Mouse (Mus musculus): ENCODE results near the gene Tob2. TPM values are rescaled to one million over a fixed set of nuclear protein-coding genes. Genes with fewer than 3 reads are reported as not detected.

Tob2 gene
- polyA plus RNA-seq (2014; fragmentation: Nextera tagmentation; extraction: Ambion mirVana) = 24.5 and 25.1 TPM in 2 replicates

DNA sequence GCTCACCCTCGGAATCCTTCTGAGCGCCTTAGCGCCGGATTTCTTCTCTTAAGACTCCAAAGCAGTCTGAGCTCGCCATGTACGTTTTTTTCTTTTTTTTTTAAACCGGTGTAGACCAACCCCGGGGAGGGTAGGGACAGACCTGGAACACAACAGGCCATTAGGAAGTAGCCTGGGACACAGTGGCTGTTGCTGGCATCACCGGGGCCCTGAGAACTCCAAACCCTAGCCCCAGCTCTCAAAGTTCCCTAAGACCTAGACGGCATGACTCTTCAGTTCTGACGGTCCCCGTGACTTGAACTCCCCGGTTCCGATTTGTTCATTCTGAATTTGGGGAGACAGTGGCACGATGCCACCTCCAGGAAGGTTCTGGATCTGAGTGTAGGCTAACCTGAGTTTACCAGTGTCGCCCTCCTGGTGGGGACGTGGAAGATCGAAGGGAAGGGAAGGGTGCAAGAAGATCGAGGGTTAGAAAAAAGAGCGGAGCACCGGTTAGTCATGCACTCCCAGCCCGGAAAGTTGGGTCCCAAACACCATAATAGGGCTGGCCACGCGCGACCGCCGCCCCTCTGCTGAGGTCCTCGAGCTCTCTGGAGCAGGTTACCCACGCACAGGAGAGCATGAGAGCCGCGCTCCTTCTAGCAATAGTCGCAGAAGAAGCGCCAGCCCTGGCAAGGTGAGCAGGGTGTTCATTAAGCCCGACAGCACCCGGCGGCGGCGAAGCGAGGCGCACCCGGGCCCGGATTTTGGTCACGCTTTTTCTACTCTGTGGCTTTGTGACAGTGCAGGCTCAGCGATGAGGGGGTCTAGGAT is at the start of gene Tob2:
Tob2 (minus strand) TSS at position 280 of the 813 bp plus-strand sequence.
- H3K27ac ChIP-seq (ENCODE audit: low read length) = peak within 1 kb of the TSS; percentile 98
- H3K4me1 ChIP-seq (ENCODE audit: control insufficient read depth, insufficient read depth, low read length) = 0 out of 2 replicates have a peak, but pooled peaks cover 5% of the 10 kb centered on the region
- H3K9me3 ChIP-seq (ENCODE audit: control insufficient read depth, low read depth, low read length) = no peaks in the 10 kb centered on the region
- H3K9ac ChIP-seq (replicated peaks; ENCODE audit: low read depth, low read length) = peak within 1 kb of the TSS; percentile 89
- H3K27me3 ChIP-seq (ENCODE audit: control insufficient read depth, insufficient read depth, low read length) = no peaks in the 10 kb centered on the region
- WGBS = under 1% methylated on average over 44 of the region's 44 CpGs
- peak within 1 kb of the TSS; percentile 96 for H3K4me2 ChIP-seq (replicated peaks; ENCODE audit: low read depth, low read length)
- H3K4me3 ChIP-seq (ENCODE audit: low read depth, low read length) = peak within 1 kb of the TSS; percentile 76
- ATAC-seq (ENCODE audit: insufficient number of reproducible peaks, insufficient read depth, low FRiP score, low read depth) = no peak
- no peaks in the 10 kb centered on the region for H3K36me3 ChIP-seq (ENCODE audit: control insufficient read depth, insufficient read depth, low read length)

DNA sequence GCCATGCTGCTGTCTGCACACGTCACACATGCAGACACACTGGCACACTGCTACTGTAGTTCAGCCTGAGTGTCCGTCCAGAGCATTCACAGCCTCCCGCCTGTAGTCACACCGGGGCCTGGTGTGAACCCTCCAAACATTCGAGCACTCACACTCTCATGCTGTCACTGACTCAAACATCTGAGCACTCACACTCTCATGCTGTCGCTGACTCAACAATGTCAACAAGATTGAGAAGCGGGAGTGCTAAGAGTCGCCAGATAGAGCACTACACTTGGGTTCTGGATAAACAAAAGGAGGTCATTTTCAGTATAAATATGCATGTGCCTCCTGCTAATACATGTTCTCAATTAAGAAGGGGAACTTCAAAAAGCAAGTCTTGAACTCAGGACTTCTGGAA is 49.4 kb upstream of the Tob2 start:
- Histone ChIP-seq H3K4me2 (replicated peaks; ENCODE audit: low read depth, low read length) (no peak overlapping the region), H3K9ac (replicated peaks; ENCODE audit: low read depth, low read length) (no peak overlapping the region), H3K4me3 (ENCODE audit: low read depth, low read length) (no peak overlapping the region), H3K36me3 (ENCODE audit: control insufficient read depth, insufficient read depth, low read length) (peaks cover 74% of the 10 kb centered on the region), H3K4me1 (ENCODE audit: control insufficient read depth, insufficient read depth, low read length) (no peaks in the 10 kb centered on the region), H3K27me3 (ENCODE audit: control insufficient read depth, insufficient read depth, low read length) (no peaks in the 10 kb centered on the region), H3K27ac (ENCODE audit: low read length) (no peak overlapping the region), H3K9me3 (ENCODE audit: control insufficient read depth, low read depth, low read length) (no peaks in the 10 kb centered on the region)
- ATAC-seq (ENCODE audit: insufficient number of reproducible peaks, insufficient read depth, low FRiP score, low read depth) = no peak
- 84% methylated on average over 8 of the region's 8 CpGs for WGBS

DNA sequence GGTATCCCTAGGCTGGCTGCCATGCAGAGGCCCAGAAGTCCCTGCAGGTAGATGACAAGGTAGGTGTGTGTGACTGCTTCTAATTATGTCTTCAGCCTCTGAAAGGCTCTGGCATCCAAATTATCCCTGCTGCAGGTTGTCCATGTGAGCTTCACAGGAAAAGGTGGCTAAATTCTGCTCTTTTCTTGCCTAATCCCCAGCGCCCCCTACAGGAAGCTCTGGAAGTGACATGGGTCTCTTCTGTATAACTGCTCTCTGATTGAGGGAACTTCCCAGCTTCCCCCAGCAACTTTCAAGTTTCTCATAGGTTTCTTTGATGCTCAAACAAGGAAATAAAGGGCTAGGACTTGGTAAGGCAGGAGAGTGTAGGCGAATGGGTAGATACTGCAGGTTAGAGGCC is 46.3 kb upstream of the Tob2 start:
- Histone ChIP-seq H3K27me3 (ENCODE audit: control insufficient read depth, insufficient read depth, low read length) (no peaks in the 10 kb centered on the region), H3K9ac (replicated peaks; ENCODE audit: low read depth, low read length) (no peak overlapping the region), H3K4me2 (replicated peaks; ENCODE audit: low read depth, low read length) (no peak overlapping the region), H3K4me1 (ENCODE audit: control insufficient read depth, insufficient read depth, low read length) (no peaks in the 10 kb centered on the region), H3K36me3 (ENCODE audit: control insufficient read depth, insufficient read depth, low read length) (peaks cover 54% of the 10 kb centered on the region), H3K9me3 (ENCODE audit: control insufficient read depth, low read depth, low read length) (no peaks in the 10 kb centered on the region), H3K4me3 (ENCODE audit: low read depth, low read length) (no peak overlapping the region), H3K27ac (ENCODE audit: low read length) (no peak overlapping the region)
- no peak for ATAC-seq (ENCODE audit: insufficient number of reproducible peaks, insufficient read depth, low FRiP score, low read depth)
- 46% methylated on average over 2 of the region's 2 CpGs for WGBS

DNA sequence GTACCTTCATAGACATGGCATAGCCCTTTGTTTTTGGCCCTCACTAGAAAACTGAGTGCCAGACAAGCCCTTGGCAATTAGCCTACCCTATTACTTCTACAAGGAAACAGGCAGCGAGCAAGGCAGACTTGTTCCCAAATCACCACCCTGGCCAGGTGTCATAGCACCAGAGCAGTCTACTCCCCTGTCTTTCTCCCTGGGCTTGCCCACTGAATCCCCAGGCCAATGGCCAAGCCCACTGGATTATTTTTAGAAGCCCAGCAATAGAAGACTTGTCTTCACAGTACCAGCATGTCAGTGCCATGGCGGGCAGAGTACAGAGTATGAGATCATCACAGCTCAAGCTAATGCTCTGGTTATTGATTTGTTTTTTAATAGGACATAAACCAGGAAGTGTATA is 40.2 kb upstream of the Tob2 start:
- Histone ChIP-seq H3K36me3 (ENCODE audit: control insufficient read depth, insufficient read depth, low read length) (peaks cover 41% of the 10 kb centered on the region), H3K27ac (ENCODE audit: low read length) (no peak overlapping the region), H3K4me1 (ENCODE audit: control insufficient read depth, insufficient read depth, low read length) (no peaks in the 10 kb centered on the region), H3K27me3 (ENCODE audit: control insufficient read depth, insufficient read depth, low read length) (no peaks in the 10 kb centered on the region), H3K9me3 (ENCODE audit: control insufficient read depth, low read depth, low read length) (no peaks in the 10 kb centered on the region), H3K4me2 (replicated peaks; ENCODE audit: low read depth, low read length) (no peak overlapping the region), H3K9ac (replicated peaks; ENCODE audit: low read depth, low read length) (no peak overlapping the region), H3K4me3 (ENCODE audit: low read depth, low read length) (no peak overlapping the region)
- no peak for ATAC-seq (ENCODE audit: insufficient number of reproducible peaks, insufficient read depth, low FRiP score, low read depth)
- WGBS = 96% methylated on average over 2 of the region's 2 CpGs

DNA sequence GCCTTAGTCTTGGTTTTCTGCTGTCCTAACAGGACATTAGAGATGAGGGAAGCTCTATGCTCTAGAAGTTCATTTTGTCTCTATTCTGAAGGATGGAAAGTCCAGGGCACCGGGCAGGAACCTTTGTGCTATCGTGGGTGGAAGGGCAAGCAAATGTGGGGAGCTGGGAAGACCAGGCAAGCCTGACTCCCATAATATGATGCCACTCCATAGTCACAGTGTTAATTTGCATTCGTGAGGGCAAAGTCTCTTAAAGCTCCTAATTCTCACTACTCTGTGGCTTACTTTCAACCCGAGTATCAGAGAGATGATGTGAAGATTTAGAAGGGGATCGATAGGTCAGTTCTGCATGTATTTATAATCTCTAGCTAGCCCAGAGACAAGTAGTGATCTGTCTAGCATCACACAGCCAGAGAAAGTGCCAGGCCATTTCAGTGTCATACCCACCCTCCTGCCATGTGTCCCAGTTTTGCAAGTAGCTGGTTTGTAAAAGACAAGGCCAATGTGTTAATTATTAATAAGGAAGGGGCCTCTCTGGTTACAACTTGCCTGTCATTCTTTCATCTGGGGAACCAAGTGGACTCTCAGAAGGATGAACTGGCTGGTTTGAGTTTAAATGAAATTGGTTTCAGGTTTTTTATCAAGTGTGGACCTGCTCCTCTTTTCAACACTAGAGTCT is 39.1 kb upstream of the Tob2 start:
- no peak overlapping the region for H3K9ac ChIP-seq (replicated peaks; ENCODE audit: low read depth, low read length)
- H3K27ac ChIP-seq (ENCODE audit: low read length) = no peak overlapping the region
- no peak overlapping the region for H3K4me2 ChIP-seq (replicated peaks; ENCODE audit: low read depth, low read length)
- H3K27me3 ChIP-seq (ENCODE audit: control insufficient read depth, insufficient read depth, low read length) = no peaks in the 10 kb centered on the region
- H3K4me3 ChIP-seq (ENCODE audit: low read depth, low read length) = no peak overlapping the region
- no peaks in the 10 kb centered on the region for H3K4me1 ChIP-seq (ENCODE audit: control insufficient read depth, insufficient read depth, low read length)
- ATAC-seq (ENCODE audit: insufficient number of reproducible peaks, insufficient read depth, low FRiP score, low read depth) = no peak
- H3K9me3 ChIP-seq (ENCODE audit: control insufficient read depth, low read depth, low read length) = no peaks in the 10 kb centered on the region
- WGBS = 87% methylated on average over 5 of the region's 5 CpGs
- peaks cover 37% of the 10 kb centered on the region for H3K36me3 ChIP-seq (ENCODE audit: control insufficient read depth, insufficient read depth, low read length)

DNA sequence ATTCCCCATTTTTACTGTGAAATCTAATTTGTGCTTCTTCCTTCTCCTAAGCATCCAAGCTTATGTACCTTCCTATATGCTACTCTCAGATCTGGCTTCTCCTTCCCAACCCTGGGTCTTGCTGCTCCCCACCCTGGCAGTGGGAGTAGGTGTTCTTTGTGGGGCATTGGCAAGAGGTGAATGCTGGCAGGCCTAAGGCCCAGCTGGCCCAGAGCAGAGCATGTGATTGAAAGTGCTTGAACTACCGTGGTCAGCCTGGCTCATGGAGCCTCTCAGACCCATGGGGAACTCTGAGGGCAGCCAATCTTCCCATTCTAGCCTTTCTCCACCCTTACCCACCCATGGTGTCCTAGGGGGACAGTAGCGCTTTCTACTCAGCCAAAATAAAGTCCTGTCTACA is 37.8 kb upstream of the Tob2 start:
- Histone ChIP-seq H3K36me3 (ENCODE audit: control insufficient read depth, insufficient read depth, low read length) (peaks cover 42% of the 10 kb centered on the region), H3K27me3 (ENCODE audit: control insufficient read depth, insufficient read depth, low read length) (no peaks in the 10 kb centered on the region), H3K27ac (ENCODE audit: low read length) (no peak overlapping the region), H3K4me3 (ENCODE audit: low read depth, low read length) (no peak overlapping the region), H3K4me1 (ENCODE audit: control insufficient read depth, insufficient read depth, low read length) (no peaks in the 10 kb centered on the region), H3K4me2 (replicated peaks; ENCODE audit: low read depth, low read length) (no peak overlapping the region), H3K9ac (replicated peaks; ENCODE audit: low read depth, low read length) (no peak overlapping the region), H3K9me3 (ENCODE audit: control insufficient read depth, low read depth, low read length) (no peaks in the 10 kb centered on the region)
- ATAC-seq (ENCODE audit: insufficient number of reproducible peaks, insufficient read depth, low FRiP score, low read depth) = no peak
- WGBS = 93% methylated on average over 2 of the region's 2 CpGs

DNA sequence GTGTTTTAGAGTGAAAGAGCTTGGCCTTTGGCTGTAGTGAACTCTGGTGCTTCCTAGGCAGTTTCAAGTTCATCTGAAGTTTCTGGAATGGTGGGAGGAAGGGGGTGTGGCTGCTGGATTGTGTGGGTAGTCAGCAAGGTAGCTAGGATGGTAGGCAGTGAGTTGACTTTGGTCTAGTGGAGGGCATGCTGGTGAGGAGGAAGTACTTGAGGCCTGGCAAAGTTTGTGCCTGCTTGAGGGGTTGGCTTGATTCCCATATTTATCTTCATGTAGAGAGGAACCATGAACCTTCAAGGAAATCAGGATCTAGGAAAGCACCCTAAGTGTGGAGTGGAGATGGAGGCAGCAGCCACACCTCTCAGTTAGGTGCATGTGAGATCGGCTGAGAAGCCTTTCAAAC is 35.4 kb upstream of the Tob2 start:
- Histone ChIP-seq H3K27me3 (ENCODE audit: control insufficient read depth, insufficient read depth, low read length) (no peaks in the 10 kb centered on the region), H3K4me1 (ENCODE audit: control insufficient read depth, insufficient read depth, low read length) (no peaks in the 10 kb centered on the region), H3K36me3 (ENCODE audit: control insufficient read depth, insufficient read depth, low read length) (peaks cover 56% of the 10 kb centered on the region), H3K4me3 (ENCODE audit: low read depth, low read length) (no peak overlapping the region), H3K9ac (replicated peaks; ENCODE audit: low read depth, low read length) (no peak overlapping the region), H3K9me3 (ENCODE audit: control insufficient read depth, low read depth, low read length) (no peaks in the 10 kb centered on the region), H3K4me2 (replicated peaks; ENCODE audit: low read depth, low read length) (no peak overlapping the region), H3K27ac (ENCODE audit: low read length) (no peak overlapping the region)
- ATAC-seq (ENCODE audit: insufficient number of reproducible peaks, insufficient read depth, low FRiP score, low read depth) = no peak
- 70% methylated on average over 1 of the region's 1 CpGs for WGBS

DNA sequence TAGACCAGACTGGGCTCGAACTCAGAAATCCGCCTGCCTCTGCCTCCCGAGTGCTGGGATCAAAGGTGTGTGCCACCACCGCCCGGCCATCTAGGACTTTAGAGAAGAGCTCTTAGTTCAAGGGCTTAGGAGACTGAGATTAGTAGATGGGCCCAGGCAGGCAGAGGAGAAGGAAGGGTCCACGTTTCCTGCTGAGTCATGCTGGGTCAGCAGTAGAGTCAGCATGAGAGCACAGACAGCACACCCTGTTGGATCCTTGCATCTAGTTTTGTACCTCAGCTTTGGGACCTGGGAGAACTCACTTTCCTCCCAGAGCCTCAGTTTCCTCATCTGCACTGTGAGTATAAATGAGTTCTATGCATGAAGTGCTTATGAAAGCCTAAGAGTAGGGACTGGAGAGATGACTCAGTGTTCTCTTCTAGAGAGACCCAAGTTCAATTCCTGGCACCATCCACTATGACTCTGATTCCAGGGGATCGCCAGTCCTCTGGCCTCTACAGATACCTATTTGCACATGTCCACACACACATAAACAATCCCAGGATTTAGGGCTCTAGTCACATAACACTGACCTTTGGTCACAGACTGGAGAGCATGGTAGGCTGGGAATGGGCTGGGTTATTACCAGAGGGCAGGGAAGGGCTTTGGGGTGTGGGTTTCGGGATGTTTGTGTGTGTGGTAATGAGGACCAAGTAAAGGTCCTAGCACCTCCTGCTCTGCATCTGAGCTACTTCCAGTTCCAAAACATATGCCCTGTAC is 33.4 kb upstream of the Tob2 start:
- no peaks in the 10 kb centered on the region for H3K4me1 ChIP-seq (ENCODE audit: control insufficient read depth, insufficient read depth, low read length)
- no peaks in the 10 kb centered on the region for H3K9me3 ChIP-seq (ENCODE audit: control insufficient read depth, low read depth, low read length)
- no peak overlapping the region for H3K27ac ChIP-seq (ENCODE audit: low read length)
- no peaks in the 10 kb centered on the region for H3K27me3 ChIP-seq (ENCODE audit: control insufficient read depth, insufficient read depth, low read length)
- no peak for ATAC-seq (ENCODE audit: insufficient number of reproducible peaks, insufficient read depth, low FRiP score, low read depth)
- 89% methylated on average over 8 of the region's 8 CpGs for WGBS
- H3K4me3 ChIP-seq (ENCODE audit: low read depth, low read length) = no peak overlapping the region
- peaks cover 54% of the 10 kb centered on the region for H3K36me3 ChIP-seq (ENCODE audit: control insufficient read depth, insufficient read depth, low read length)
- H3K9ac ChIP-seq (replicated peaks; ENCODE audit: low read depth, low read length) = no peak overlapping the region
- no peak overlapping the region for H3K4me2 ChIP-seq (replicated peaks; ENCODE audit: low read depth, low read length)

Data from stomach, embryonic 14.5 days (tissue).